Mouse (Mus musculus) retina, postnatal 1 day (tissue): Measurements from ENCODE around the gene Ppp1r11.

Source experiments
- DNase-seq: peaks from one replicate; pipeline ENCODE4 v3.0.0-alpha.2; 2012

Ppp1r11 gene

DNA sequence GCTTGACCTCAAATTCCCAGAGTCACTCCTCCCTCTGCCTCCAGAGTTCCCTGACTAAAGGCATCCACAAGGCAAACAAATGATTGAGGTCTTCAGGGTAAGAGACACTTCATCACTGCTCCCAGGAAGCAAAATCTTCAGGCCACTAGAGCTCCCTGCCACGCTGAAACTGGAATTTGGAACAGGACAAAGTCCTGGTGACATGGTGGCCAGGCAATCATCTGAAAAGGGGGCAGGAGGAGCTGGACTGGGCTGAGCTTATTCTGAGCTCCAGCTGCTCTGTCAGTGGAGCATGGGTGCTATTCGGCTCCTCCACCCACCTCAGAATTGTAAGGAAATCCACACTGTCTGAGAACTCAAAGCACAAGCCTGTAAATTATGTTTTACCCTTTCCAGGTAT lies 39.5 kb downstream of the Ppp1r11 start:
- DNase-seq: no peak

DNA sequence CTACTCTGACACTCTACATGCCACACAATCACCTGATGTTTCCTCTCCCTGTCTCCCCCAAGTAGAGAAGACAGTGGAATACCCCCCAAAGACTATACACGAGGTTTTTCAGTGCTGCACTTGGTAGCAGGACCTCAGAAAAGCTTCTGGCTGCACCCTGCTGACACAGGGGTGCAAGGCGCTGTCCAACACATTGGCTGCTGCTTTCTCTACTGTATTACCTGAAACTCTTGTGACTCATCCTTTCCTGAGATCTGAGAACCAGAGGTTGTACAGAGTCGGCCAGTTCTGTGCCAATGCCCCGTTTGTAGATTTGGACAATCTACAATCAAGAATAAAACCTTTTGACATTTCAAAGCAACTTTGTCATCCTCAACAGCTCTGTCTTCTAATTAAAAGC lies 41.7 kb downstream of the Ppp1r11 start:
- no peak for DNase-seq

- DNase-seq: no peak
Observed at GRCm38 (mm10) chr17:36908235-36908634, 43.3 kb downstream of the Ppp1r11 start.

GRCm38 (mm10) chr17:36903651-36904050 lies 47.9 kb downstream of the Ppp1r11 start:
- DNase-seq: no peak

DNA sequence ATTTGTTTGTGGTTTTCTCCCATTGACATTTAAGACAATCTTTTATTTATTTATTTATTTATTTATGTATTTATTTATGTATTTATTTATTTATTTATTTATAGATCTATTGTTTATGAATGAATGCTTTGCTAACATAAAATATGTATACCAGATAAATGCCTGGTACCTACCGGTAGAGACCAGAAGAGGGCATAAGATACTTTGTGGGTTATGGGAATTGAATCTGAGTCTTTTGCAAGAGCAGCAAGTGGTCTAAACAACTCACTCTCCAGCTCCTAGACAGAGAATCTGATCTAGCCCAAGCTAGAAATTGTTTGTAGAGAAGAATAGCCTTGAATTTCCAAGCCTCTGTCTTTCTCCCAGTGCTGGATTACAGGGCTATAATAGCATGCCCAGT lies 50.9 kb downstream of the Ppp1r11 start:
- no peak for DNase-seq

DNA sequence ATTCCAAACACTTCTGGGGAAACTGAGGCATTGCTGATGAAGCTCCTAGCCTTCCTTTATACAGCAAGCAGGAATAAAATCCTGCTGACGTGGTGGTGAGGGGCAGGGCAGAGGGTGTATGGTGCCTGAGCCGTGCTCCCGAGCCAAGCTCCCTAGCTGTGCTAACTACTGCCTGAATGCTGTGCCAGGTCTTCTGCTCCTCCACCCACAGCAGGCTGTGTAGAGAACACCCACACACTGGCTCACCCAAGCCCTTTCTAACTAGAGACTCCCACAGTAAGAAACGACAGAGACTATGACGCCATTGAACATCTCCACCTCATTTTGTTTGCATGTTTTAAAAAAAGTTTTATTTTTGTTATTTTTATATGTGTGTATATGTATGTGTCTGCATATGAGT lies 51.5 kb downstream of the Ppp1r11 start:
- DNase-seq: no peak

GRCm38 (mm10) chr17:36899376-36899775 lies 52.2 kb downstream of the Ppp1r11 start:
- no peak for DNase-seq
